Mouse (Mus musculus): ENCODE data around the gene Zfp503.

Gene Zfp503

DNA sequence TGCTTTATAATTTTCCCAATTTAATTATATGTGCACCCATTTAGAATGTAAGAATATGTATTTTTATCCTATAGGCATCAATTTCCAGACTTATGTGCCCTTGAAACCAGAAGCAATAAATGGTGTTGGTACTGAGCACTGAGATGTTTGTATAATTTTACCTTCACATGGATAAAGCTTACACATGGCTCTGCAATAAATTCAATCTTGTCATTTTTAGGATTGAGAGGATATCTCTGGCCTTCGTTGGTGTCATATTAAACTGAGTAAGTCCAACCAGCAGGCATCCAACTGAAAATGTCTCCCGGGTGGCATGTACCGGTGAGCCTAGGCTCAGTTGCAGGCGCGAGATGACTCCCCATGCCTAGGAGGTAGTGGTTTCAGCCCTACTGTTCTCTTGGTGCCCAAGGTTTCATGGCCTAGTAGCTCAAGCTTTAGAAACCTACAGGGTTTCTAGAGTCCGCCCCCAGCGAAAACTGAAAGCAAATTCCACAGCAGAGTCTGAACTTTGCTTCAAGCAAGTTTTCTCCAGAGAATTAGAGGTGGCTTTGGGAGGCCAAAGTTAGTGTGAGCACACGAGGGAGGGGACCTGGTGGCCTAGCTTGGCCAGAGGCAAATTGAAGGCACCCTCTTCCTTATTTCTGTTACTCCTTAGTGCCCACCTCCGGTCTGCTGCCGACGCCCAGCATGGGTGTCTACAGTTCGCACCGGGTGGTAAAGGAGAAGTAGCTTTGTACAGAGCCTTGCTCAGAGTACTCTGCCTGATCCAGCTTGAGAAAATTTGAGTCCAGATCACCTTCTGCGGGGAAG is 4.1 kb upstream of the Zfp503 start:
- no peak for DNase-seq (ENCODE audit: low spot score in 2 of 2)

GRCm38 (mm10) chr14:21992321-21992885 is 3.0 kb upstream of the Zfp503 start:
- no peak for DNase-seq (ENCODE audit: low spot score in 2 of 2)

DNA sequence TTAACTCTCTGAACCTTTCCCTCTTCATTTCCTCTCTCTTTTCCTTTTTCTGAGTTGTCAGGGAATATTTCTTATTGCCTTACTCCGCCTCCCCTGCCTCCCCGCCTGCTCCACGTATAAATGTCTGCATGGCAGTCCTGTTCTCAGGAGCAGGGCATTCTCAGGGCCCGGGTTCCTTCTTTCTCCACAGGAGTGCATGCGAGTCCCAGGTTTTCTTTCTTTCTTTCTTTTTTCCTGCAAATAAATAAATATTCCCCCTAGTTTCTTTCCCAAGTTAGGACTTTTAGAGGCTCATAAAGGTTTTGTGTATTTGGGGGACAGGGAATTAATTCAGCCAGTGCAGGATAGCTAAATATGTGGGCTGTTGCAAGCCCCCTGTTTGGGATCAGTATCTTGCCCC is 2.5 kb upstream of the Zfp503 start:
- no peak for DNase-seq (ENCODE audit: low spot score in 2 of 2)

GRCm38 (mm10) chr14:21991251-21991780 is 1.9 kb upstream of the Zfp503 start:
- no peak for DNase-seq (ENCODE audit: low spot score in 2 of 2)

DNA sequence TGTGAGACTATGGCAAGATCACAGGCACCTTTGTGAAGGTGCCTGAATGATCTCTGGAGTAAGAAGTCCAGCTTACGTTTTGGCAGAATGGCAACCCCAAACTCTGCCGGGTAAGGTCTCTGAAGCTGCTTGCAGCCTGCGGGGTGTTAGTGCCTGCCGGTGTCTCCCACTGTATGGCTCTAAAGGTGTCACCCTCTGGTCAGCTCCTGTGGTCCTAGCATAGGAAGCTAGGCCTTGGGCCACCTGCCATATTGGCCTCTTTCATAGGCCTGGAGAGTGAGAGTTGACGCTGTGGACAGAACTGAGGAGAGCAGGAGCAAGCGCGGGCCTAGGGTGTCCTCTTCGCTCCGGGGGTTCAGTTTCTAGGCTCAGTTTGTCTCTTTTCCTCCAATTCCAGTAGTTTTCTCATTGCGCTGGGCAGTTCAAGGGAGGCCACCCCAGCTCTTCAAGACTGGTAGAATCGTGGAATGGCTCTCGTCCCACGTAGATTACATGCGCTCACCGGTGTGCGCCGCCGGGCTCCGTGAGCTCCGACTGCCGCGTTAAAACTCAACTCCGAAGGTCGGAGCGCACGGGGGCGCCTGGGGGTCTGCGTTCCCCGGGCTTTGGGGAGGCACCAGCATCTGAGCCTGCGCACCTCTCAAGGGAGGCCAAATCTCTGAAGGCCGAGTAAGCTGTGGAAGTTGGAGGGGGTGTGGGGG is 1.1 kb upstream of the Zfp503 start:
- DNase-seq (ENCODE audit: low spot score in 2 of 2) = no peak

DNA sequence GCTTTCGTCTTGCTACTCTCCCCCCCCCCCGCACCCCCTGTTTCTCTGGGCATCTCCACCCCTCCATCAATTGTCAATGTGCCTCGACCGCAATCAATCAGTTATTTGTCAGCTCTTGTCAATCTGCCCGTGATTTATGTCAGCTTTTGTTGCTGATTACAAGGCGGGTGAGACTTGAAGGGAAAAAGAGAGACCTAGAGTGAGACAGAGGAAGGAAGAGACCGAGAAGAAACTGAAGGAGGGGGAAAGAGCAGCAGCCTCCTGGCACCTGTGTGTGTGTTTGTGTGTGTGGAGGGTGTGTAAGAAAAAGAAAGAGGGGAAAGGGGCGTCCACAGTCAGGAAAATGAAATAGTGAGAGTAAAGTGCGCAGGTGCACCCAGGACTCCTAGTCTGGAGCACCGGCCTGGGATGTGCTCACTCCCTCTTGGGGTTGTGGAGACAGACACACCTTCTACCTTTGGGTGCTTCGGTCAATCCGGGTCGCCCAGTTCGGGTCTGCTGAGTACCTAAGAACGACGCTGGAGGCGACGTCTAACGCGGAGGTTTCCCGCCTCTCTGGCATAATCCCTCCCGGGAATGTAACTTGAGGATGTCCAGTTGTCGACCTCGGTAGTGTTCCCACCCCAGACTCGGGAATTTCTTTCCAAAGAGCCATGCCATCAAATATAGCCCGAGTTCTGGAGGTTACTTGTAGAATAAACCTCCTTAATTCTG is 667 bp downstream of the Zfp503 start:
- no peak for DNase-seq (ENCODE audit: low spot score in 2 of 2)

DNA sequence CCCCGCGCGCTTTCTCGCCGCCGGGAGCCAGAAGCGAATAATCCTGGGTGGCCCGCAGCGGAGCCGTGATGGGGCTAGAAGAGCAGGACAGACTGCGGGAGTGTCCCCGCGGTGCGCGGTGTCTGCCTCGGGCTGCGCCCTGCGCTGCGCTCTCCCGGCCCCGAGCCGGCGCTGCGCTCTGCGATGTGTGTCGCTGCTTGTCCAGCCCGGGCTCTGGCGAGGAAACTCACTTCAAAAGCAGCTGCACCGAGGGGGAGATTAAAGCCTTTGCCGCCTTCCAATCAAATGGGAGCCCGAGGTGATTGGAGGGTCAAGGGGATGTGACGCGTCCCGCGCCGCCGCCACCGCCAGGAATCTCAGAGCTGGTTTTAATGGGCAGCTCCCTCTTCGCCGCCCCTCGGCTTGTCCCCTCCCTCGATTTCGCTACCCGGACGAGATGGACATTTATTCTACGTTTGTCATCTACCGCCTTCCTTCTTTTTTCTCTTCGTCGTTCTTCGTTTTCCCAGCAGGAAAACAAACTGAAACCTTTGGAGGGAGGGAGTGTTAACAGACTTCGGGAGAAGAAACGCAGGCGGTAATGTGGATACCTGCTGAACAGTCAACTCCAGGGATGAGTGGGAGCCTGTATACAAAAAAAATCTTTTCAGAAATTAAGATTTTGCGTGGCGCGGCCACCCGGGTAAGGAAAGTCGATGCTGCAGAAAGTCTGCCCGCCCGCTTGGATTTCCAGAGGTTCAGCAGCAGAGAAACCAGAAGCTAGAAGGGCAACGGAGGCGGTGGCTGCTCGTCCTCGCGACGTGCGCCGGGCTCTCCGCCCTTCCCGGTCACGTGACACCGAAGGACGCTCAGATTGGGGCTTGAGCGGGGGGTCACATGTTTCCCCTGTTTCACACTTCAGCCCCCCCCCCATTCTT is 1.5 kb downstream of the Zfp503 start:
- peak; percentile 70 to 78 for DNase-seq (ENCODE audit: low spot score in 2 of 2)

DNA sequence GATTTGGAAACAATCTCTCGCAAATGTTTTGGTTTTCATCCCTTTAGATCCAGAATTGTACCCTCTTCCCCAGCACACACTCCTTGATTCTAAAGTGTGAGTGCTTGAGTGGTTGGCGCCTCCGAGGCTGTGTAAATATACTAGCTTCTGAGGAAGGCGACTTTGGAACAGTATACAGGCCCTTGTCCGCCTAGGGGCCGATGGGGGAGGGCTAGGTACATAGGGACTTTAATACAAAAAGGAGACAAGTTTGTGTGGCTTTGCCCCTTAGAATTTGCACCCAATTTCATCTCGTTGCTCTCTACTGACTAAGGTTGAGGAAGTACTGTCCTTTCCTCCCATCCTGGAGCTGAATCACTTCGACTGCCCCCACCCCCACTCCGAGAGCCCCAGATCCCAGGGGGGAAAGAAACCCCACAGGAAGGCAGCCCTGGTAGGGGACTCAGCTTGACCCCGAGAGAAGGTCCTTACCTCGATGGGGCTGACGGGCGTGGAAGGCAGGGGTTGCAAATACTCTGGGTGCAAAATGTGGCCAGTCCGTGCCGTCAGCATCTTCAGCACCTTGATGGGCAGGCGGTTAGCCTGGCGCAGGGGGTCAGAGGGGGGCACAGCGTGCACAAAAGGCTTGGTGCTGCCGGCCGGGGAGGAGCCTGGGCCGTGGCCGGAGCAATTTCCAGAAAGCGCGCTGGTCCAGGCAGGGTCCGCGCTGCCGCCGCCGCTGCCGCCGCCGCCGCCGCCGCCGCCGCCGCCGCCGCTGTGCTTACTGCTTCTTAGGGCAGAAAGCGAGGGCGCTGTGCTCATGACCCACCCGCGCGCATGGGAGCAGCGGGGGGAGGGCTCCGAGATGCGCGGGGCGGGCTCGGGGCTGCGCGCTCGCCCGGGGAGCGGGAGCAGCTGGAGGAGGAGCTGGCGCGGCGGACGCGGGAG is 2.4 kb downstream of the Zfp503 start:
- peak in 1 of 2 experiments; percentile 21 for DNase-seq (ENCODE audit: low spot score in 2 of 2)

DNA sequence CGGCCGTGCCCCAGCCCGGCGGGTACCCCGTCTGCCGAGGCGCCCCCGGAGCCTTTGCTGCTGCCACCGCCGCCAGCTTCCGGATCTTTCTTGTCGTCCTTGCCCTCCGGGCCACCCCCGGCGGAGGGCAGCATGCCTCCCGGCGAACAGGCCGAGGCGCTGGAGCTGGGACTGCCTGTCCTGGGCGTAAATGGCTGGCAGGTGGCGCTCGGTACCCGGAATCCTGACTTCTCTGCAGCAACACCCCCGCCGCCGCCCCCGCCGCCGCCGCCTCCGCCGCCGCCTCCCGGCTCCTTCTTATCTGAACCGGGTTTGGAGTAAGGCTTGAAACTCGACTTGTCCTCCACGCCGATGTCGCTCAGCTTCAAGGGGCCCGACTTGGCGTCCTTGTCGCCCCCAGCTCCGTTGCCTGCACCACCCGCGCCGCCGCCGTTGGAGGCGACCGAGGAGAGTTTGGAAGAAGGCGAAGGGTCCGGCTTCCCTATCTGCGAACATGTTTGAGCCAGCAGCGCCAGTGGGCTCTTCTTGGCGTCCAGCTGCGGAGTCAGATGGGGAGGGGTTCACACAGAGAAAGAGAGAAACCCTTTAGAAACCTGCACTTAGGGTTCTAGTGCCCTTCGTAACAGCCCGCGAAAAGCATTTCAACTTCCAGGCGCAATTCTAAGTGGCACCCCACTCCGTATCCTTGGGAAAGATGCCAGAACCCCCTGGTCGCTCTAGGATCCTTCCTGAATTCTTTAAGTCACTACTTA is 3.2 kb downstream of the Zfp503 start:
- DNase-seq (ENCODE audit: low spot score in 2 of 2) = peak; percentile 70 to 76

GRCm38 (mm10) chr14:21985426-21985931 is 3.9 kb downstream of the Zfp503 start:
- no peak for DNase-seq (ENCODE audit: low spot score in 2 of 2)

DNA sequence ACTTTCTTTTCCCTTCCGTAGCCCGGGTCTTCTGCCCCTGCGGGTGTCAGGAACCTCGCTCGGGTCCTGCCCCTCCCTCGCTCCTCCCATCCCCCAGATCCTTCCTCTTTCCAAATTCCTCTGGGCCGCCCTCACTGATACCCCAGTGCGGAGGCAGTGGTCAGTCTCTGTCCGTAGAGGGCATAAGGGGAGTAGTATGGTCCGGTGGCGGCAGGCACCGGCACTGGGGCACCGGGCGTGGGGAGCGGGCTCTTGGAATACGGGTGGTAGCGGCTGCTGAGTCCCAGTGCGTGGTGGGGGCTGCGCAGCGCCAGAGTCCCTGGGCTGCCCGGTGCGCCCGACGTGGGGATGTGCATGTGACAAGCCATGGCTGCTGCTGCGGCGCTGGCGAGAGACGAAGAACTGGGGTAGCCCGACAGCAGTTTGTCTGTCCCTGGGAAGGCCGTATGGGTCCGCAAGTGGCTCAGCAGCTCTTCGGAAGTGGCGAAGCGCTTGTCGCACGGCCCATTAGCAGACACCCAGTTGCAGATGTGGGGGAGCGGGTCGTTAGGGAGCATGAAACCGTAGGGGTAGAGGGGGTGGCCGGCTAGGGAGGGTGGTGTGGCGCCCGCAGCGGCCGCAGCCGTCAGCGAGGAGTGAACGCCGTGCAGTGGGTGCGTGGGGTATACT is 4.5 kb downstream of the Zfp503 start:
- DNase-seq (ENCODE audit: low spot score in 2 of 2) = no peak

- DNase-seq (ENCODE audit: low spot score in 2 of 2) = no peak
Measured at GRCm38 (mm10) chr14:21983950-21984730, 5.3 kb downstream of the Zfp503 start.

- no peak for DNase-seq (ENCODE audit: low spot score in 2 of 2)
Measured at GRCm38 (mm10) chr14:21983311-21983949, 6.0 kb downstream of the Zfp503 start.

DNA sequence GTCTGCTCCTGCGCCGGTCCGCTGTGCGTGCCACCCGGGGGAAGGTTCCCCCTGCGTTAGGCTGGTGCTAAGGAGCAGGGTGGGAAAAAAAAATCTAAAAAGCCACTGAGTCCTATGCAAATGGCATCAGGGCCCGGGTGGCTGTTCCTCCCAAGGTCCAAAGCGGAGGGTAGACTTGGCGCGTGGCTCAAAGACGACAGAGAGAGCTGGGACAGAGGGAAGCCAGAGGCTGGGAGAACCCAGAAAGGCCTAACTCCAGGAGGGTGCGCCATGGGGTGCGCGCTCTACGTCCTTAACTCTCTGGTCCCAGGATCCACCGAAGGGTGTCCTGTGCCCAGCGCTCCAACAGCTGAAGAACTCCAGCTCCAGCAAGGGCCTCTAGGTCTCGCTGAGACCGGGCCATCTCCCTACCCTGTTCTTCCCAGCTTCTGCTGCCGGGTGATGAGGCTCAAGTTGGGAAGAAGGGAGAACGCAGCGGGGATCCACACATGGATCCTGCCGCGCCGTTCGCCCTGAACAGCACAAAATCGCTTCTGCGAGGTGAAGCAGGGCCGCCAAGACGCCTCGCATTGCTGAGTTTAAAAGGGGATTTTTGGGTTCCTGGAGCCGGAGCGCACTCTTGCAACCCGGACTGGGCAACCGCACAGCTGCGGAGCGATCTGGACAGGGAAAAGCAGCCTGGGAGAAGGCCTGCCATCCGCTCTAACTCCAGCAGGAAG is 6.7 kb downstream of the Zfp503 start:
- DNase-seq (ENCODE audit: low spot score in 2 of 2) = no peak

DNA sequence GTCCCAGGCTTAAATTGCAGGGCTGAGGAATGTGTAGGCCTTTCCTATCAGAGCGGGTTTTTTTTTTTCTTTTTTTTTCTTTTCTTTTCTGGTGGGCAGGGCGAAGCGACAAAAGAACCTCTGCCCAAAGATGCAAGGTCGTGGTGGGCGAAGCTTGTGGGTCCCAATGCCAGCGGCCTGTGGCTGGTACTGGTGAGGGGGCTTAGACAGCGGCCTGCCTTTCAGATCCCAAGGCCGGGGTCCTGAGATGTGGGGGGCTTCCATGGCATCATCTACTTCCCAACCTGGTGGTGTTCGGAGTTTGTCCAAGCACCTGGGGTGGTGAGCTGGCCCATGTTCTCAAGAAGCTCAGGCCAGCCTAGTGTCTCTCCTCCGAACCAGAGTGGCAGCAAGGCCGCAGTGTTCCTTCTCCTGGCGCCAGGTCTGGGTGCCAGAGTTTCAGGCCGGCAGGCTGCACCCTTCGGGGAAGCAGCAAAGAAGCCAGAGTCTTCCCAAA is 7.3 kb downstream of the Zfp503 start:
- DNase-seq (ENCODE audit: low spot score in 2 of 2) = no peak

GRCm38 (mm10) chr14:21981462-21981861 is 7.9 kb downstream of the Zfp503 start:
- DNase-seq (ENCODE audit: low spot score in 2 of 2) = peak in 1 of 2 experiments; percentile 60

All from frontal cortex, postnatal 25 days (tissue).